Mouse (Mus musculus): Measurements from ENCODE around the gene Klk4. TPM values are rescaled to one million over a fixed set of nuclear protein-coding genes. Genes with fewer than 3 reads are reported as not detected.

Gene Klk4
- polyA plus RNA-seq, 1 experiment, result not detected

DNA sequence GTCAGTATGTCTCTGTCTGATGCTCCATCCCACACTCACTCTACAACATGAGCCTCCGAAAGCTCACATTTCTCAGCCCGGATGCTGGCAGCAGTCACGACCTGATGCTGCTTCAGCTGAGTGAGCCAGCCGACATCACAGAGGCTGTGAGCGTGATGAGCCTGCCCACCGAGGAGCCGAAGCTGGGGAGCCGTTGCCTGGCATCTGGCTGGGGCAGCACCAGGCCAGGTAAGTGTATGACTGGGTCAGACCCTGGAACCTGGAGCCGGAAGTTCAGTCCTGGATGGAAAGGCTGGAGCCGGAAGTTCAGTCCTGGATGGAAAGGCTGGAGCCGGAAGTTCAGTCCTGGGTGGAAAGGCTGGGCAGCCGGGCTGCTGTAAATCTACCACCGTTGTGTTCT is 37.5 kb downstream of the Klk4 start:
- H3K9me3 ChIP-seq, result no peaks in the 10 kb centered on the region
- no peaks in the 10 kb centered on the region for H3K36me3 ChIP-seq (replicated peaks; ENCODE audit: low read length)
- TF ChIP-seq GATA1 (IDR thresholded peaks at IDR 0.05; ENCODE audit: borderline replicate concordance, low read length) (no peak), FLI1 (IDR thresholded peaks at IDR 0.05; ENCODE audit: low read length) (no peak)
- H3K4me3 ChIP-seq (replicated peaks), result no peak overlapping the region
- H3K27me3 ChIP-seq (replicated peaks), result peaks cover 23% of the 10 kb centered on the region
- peaks cover 19% of the 10 kb centered on the region for H3K4me1 ChIP-seq

DNA sequence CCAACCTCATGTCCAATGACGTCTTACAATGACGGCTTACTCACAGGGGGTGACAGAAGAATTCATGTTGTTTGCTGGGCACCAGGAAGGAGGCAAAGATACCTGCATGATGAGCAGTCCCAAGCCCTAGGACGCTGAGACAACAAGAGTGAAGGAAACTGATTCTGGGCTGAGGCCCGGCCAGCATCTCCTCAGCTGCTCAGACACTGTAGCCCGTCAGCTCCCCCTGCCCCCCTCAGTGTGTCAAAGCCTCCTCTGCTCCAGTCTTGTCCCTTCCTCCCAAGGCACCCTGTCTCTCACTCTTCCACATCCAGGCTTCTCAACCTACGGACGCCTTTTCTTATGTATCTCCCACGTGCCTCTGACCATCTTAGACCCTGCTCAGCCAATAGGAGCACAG is 37.9 kb downstream of the Klk4 start:
- Histone ChIP-seq H3K9me3 (no peaks in the 10 kb centered on the region), H3K4me1 (peaks cover 19% of the 10 kb centered on the region), H3K27me3 (replicated peaks) (peaks cover 23% of the 10 kb centered on the region), H3K4me3 (replicated peaks) (no peak overlapping the region), H3K36me3 (replicated peaks; ENCODE audit: low read length) (no peaks in the 10 kb centered on the region)
- TF ChIP-seq FLI1 (IDR thresholded peaks at IDR 0.05; ENCODE audit: low read length), result no peak
- no peak for TF ChIP-seq GATA1 (IDR thresholded peaks at IDR 0.05; ENCODE audit: borderline replicate concordance, low read length)

DNA sequence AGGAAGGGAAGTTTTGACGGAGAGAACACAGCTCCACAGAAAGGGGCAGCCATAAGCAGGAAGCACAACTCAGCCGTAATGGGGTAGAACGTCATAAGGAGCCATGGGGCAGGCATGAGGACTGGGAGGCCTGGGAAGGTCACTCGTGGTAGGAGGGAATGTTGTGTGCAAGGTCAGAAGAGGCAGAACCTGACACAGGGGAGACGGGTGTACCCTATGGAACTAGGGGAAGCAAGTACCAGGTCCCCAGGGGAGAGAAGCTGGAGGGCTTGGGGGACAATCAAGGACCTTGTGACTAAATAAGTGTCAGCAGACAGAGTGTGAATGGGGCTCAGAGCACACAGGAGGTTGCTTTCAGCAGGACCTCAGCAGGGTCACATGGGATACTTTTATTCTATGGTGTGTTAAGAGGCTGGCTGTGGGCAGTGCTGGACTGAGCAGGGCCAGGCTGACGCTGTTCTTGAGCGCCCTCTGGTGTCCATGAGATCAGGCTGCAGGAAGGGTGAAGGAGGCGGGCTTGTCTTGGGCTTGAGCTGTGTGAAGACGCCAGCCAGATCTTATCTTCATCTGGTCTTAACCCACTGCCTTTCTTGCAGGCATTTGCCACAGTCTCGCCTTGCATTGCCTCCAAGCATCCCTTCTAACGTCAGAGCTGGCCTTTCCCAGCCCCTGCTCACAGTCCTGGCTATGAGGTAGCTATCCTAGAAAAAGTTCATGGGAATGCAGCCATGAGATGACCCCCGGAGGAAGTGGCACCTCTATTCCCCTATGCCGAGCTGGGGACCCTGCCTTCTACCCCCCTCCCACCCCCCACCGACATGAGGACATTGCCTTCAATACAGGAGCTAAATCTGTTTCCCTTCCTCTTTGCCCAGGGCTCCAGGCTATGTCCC is 38.8 kb downstream of the Klk4 start:
- Histone ChIP-seq H3K36me3 (replicated peaks; ENCODE audit: low read length) (no peaks in the 10 kb centered on the region), H3K4me1 (peaks cover 19% of the 10 kb centered on the region), H3K9me3 (no peaks in the 10 kb centered on the region), H3K27me3 (replicated peaks) (peaks cover 22% of the 10 kb centered on the region), H3K4me3 (replicated peaks) (peak overlapping the region; percentile 43)
- TF ChIP-seq GATA1 (IDR thresholded peaks at IDR 0.05; ENCODE audit: borderline replicate concordance, low read length) (no peak), FLI1 (IDR thresholded peaks at IDR 0.05; ENCODE audit: low read length) (no peak)

DNA sequence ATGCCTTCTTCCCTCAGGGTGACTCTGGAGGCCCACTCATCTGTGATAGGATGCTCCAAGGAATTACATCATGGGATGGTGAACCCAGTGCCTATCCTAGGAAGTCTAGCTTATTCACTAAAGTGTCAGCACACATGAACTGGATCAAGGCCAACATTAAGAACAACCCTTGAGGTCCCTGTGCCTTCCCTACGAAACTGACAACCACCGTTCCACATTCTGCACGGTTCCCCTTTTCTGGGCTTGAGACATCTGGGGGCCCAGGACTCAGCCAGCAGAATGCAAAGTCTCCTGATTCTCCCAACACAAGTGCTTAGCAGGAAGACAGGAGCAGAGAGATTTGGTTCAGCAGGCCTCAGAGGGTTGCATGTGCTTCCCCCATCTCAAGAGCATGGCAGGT is 39.6 kb downstream of the Klk4 start:
- H3K9me3 ChIP-seq, result no peaks in the 10 kb centered on the region
- H3K4me1 ChIP-seq, result peaks cover 19% of the 10 kb centered on the region
- TF ChIP-seq GATA1 (IDR thresholded peaks at IDR 0.05; ENCODE audit: borderline replicate concordance, low read length) (no peak), FLI1 (IDR thresholded peaks at IDR 0.05; ENCODE audit: low read length) (no peak)
- no peak overlapping the region for H3K4me3 ChIP-seq (replicated peaks)
- H3K36me3 ChIP-seq (replicated peaks; ENCODE audit: low read length), result no peaks in the 10 kb centered on the region
- H3K27me3 ChIP-seq (replicated peaks), result peaks cover 21% of the 10 kb centered on the region

DNA sequence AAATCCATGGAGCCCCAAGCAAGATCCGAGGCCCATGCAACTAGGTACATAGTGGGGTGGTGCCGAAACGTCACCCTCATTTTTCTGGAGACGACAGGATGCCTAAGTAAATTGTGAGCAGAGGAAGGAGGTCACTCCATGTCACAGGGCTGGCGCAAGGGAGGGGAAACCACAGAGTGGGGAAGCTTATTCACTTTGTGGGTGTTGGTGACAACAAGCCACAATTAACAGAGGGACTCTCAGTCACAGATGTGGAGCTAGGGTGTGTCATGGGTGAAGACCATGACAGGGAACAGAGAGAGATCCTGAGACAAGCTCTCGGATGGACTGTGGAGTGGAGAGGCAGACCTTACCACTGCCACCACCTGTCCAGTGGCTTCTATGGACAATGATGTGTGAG is 40.1 kb downstream of the Klk4 start:
- Histone ChIP-seq H3K36me3 (replicated peaks; ENCODE audit: low read length) (no peaks in the 10 kb centered on the region), H3K4me3 (replicated peaks) (no peak overlapping the region), H3K4me1 (peaks cover 19% of the 10 kb centered on the region), H3K27me3 (replicated peaks) (peaks cover 19% of the 10 kb centered on the region), H3K9me3 (no peaks in the 10 kb centered on the region)
- no peak for TF ChIP-seq FLI1 (IDR thresholded peaks at IDR 0.05; ENCODE audit: low read length)
- TF ChIP-seq GATA1 (IDR thresholded peaks at IDR 0.05; ENCODE audit: borderline replicate concordance, low read length), result no peak

DNA sequence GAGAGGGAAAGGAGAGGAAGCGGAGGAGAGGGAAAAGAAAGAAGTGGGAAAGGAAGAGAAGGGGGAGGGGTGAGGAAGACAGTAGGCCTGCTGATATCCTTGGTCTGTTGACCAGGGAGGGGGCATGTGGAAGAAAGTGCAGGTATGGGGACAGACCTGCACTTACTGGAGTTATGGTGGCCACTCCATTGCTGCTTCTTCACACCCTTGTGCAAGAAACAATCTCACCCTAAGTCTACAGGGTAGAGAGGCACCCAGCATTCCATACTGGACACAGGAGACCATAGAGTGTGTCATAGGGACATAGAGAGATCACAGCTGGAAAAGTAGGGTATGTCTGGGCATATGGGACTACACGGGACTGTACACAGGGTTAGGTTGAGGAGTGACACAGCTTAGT is 41.0 kb downstream of the Klk4 start:
- H3K9me3 ChIP-seq, result no peaks in the 10 kb centered on the region
- peaks cover 19% of the 10 kb centered on the region for H3K4me1 ChIP-seq
- H3K36me3 ChIP-seq (replicated peaks; ENCODE audit: low read length), result no peaks in the 10 kb centered on the region
- peaks cover 17% of the 10 kb centered on the region for H3K27me3 ChIP-seq (replicated peaks)
- TF ChIP-seq FLI1 (IDR thresholded peaks at IDR 0.05; ENCODE audit: low read length), result no peak
- TF ChIP-seq GATA1 (IDR thresholded peaks at IDR 0.05; ENCODE audit: borderline replicate concordance, low read length), result no peak
- H3K4me3 ChIP-seq (replicated peaks), result no peak overlapping the region

DNA sequence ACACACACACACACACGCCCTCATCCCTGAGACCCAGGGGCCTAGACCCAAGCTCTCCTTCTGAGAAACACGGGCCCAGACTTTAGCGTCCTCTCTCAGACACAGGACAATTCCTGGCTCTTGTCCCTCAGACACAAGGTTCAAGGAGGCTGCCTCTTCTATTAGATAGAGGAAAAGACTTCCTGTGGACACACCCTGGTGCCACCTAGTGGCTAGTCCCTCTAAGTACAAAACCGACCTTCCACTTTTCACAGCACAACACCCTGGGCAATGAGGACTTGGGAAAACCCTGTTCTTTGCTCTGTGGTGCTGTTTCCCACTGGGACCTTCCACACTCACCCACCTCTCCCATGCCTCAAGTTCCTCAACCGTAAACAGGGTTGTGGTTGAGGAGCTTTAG is 45.0 kb downstream of the Klk4 start:
- peaks cover 10% of the 10 kb centered on the region for H3K27me3 ChIP-seq (replicated peaks)
- H3K4me1 ChIP-seq, result peaks cover 5% of the 10 kb centered on the region; the same call in 1 of the 2 replicates
- no peaks in the 10 kb centered on the region for H3K36me3 ChIP-seq (replicated peaks; ENCODE audit: low read length)
- TF ChIP-seq GATA1 (IDR thresholded peaks at IDR 0.05; ENCODE audit: borderline replicate concordance, low read length) (no peak), FLI1 (IDR thresholded peaks at IDR 0.05; ENCODE audit: low read length) (no peak)
- H3K4me3 ChIP-seq (replicated peaks), result no peak overlapping the region
- no peaks in the 10 kb centered on the region for H3K9me3 ChIP-seq

DNA sequence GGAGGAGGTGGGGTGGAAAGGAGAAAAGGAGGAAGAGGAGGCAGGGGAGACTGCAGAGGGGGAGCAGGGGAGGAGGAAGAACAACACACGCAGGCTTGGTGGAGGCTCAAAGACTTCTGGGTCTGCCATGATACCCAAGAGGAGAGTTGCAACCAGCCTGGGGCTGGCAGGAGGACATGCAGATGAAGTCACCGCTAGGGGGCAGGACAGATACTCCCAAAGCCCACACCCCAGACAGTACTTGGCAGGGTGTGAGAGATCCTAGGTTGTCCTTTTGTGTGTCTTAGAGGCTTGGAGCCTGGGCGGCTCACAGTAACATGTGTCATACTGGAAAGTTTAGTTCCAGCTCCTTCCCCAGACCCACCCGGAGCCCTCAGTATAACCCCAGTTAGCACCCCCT is 47.6 kb downstream of the Klk4 start:
- Histone ChIP-seq H3K4me3 (replicated peaks) (no peak overlapping the region), H3K27me3 (replicated peaks) (peaks cover 7% of the 10 kb centered on the region), H3K9me3 (no peaks in the 10 kb centered on the region), H3K4me1 (no peaks in the 10 kb centered on the region), H3K36me3 (replicated peaks; ENCODE audit: low read length) (no peaks in the 10 kb centered on the region)
- TF ChIP-seq GATA1 (IDR thresholded peaks at IDR 0.05; ENCODE audit: borderline replicate concordance, low read length) (no peak), FLI1 (IDR thresholded peaks at IDR 0.05; ENCODE audit: low read length) (no peak)

DNA sequence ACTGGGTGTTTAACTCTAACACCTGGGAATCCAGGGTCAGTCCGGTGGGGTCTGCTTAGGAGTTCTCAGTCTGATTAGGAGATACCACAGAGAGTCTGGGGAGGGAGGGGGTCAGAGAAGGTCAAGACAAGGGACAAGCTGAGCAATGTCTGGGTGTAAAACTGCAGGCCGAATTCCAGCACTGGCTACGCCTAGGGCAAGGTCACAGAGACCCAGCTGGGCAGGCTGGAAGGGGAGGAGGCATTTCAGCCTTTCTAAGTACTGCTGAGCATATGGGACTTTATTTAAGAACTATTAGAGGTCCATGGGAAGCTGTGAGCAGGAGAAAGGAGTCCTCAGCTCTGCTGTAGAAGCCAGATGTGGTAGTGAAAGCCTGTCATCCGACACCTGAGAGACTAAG is 51.4 kb downstream of the Klk4 start:
- H3K4me1 ChIP-seq, result no peaks in the 10 kb centered on the region
- H3K9me3 ChIP-seq, result no peaks in the 10 kb centered on the region
- TF ChIP-seq FLI1 (IDR thresholded peaks at IDR 0.05; ENCODE audit: low read length) (no peak), GATA1 (IDR thresholded peaks at IDR 0.05; ENCODE audit: borderline replicate concordance, low read length) (no peak)
- no peaks in the 10 kb centered on the region for H3K36me3 ChIP-seq (replicated peaks; ENCODE audit: low read length)
- H3K27me3 ChIP-seq (replicated peaks), result peaks cover 8% of the 10 kb centered on the region
- H3K4me3 ChIP-seq (replicated peaks), result no peak overlapping the region

DNA sequence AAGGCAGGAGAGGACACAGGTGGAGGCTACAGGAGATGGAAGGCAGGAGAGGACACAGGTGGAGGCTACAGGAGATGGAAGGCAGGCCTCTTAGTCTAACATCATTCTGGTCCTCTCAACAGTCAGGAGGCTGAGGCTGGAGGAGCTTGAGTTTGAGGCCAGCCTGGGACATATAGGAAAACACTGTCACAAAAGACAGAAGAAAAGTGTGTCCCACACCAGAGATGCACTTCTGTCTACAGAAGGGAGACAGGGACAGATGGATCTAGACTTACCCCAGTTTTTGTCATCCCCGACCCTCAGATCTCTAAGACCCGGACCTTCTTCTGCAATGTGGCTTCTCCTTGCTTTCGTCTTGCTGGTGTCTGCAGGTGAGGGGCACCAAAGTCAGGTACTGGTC is 52.5 kb downstream of the Klk4 start, which contains the start of gene Klk15:
TSS of gene Klk15 (plus strand) at position 301 of the 400 bp plus-strand sequence.
- no peak within 1 kb of the TSS for H3K4me3 ChIP-seq (replicated peaks)
- H3K9me3 ChIP-seq, result no peaks in the 10 kb centered on the region
- H3K36me3 ChIP-seq (replicated peaks; ENCODE audit: low read length), result no peaks in the 10 kb centered on the region
- TF ChIP-seq GATA1 (IDR thresholded peaks at IDR 0.05; ENCODE audit: borderline replicate concordance, low read length) (no peak), FLI1 (IDR thresholded peaks at IDR 0.05; ENCODE audit: low read length) (no peak)
- peaks cover 5% of the 10 kb centered on the region for H3K27me3 ChIP-seq (replicated peaks)
- no peaks in the 10 kb centered on the region for H3K4me1 ChIP-seq
